Mouse (Mus musculus): ENCODE measurements around the gene Olfr1233.

Olfr1233 gene

DNA sequence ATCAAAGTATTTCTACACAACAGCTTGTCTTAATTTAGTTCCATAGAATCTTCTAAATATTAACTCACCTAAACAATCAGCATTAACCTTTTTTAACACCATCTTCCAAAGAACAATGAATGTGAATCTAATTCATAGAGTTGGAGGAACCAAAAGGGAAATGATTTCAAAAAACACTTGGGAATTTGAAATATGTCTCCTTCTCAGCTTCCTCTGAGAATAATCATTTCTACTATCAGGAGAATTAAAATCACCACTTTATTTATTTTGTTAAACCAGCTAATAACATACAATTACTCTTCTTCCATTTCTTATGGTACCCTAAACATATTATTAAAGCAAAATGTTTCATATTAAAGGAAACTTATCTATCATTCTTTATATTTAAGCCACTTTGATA lies at the start of gene Olfr1233:
Gene Olfr1233 (minus strand): TSS at position 101 of the 400 bp plus-strand sequence.
- no peak for DNase-seq

GRCm38 (mm10) chr2:89364765-89365164 lies 22.6 kb upstream of the Olfr1233 start, which contains the start of gene Olfr1234:
TSS of gene Olfr1234 (minus strand) at chr2:89364865.
- DNase-seq, result no peak

DNA sequence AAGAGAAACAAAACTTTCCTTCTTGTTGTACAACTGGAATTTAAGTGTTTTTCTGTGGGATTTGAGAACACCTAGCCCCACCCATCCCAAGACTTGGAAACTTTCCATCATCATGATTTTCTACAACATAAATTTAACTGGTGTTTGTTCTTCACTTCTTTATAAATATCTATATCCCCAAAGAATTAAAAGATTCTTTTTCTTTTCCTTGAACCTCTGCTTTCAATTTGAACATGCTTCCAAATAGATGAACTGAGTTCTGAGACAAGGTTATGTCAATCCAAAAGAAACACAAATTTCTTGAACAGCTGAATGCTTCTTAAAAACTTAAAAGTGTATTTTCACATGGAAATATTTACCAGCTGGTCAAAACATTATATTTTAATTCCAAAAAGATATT lies 12.6 kb downstream of the Olfr1233 start, which contains the start of gene Olfr1232:
Gene Olfr1232 (minus strand): TSS at position 101 of the 400 bp plus-strand sequence.
- no peak for DNase-seq

- no peak for DNase-seq
Measured at GRCm38 (mm10) chr2:89306974-89307373, 35.2 kb downstream of the Olfr1233 start, which contains the start of gene Olfr1231. TSS of gene Olfr1231 (minus strand) at chr2:89307074.

GRCm38 (mm10) chr2:89297168-89297567 lies 45.0 kb downstream of the Olfr1233 start, which contains the start of gene Olfr1230:
TSS of gene Olfr1230 (minus strand) at chr2:89297268.
- DNase-seq, result no peak

- DNase-seq, result no peak
Measured at GRCm38 (mm10) chr2:89287914-89288313, 54.3 kb downstream of the Olfr1233 start, which contains the start of gene Olfr1229. TSS of gene Olfr1229 (minus strand) at chr2:89288014.

All from thymus, postnatal 4 days (tissue).